Mouse (Mus musculus) thymus, postnatal 0 days (tissue): ENCODE measurements around the gene Spata17. TPM values are rescaled to one million over a fixed set of nuclear protein-coding genes. Genes with fewer than 3 reads are reported as not detected.
A peak's percentile ranks its signal among the peaks of the same experiment; 100 is the strongest.
"Not testable (repeated sequence)": the region's sequence is repeated elsewhere in the genome, so short reads cannot be mapped to it uniquely, and the experiment has no call there.

ENCODE experiments used
- DNase-seq: peaks from one replicate; pipeline ENCODE4 v3.0.0-alpha.2; 2015; ENCODE audit warnings: low spot score
- polyA plus RNA-seq: library from polyadenylated mRNA; unstranded; fragments of >200 nt; fragmentation: Nextera tagmentation; extraction: Ambion mirVana; gene quantifications from 2 replicates; pipeline ENCODE4 v1.2.1, GENCODE M21; 2015

The Spata17 gene
- polyA plus RNA-seq, 1 experiment from 2014 or later, result 0.31 TPM

- no peak for DNase-seq
Measured at GRCm38 (mm10) chr1:187178546-187178945, 36.7 kb downstream of the Spata17 start.

- no peak for DNase-seq
Measured at GRCm38 (mm10) chr1:187175991-187176390, 39.3 kb downstream of the Spata17 start.

GRCm38 (mm10) chr1:187170361-187170760 lies 44.9 kb downstream of the Spata17 start:
- no peak for DNase-seq

- DNase-seq, result no peak
Measured at GRCm38 (mm10) chr1:187169646-187170045, 45.6 kb downstream of the Spata17 start.

GRCm38 (mm10) chr1:187163571-187163970 lies 51.7 kb downstream of the Spata17 start:
- no peak for DNase-seq

- DNase-seq, result no peak
Measured at GRCm38 (mm10) chr1:187155658-187156057, 59.6 kb downstream of the Spata17 start.

- no peak for DNase-seq
Measured at GRCm38 (mm10) chr1:187153681-187154080, 61.6 kb downstream of the Spata17 start.

GRCm38 (mm10) chr1:187152571-187152970 lies 62.7 kb downstream of the Spata17 start:
- no peak for DNase-seq

GRCm38 (mm10) chr1:187142984-187143383 lies 72.3 kb downstream of the Spata17 start:
- DNase-seq, result no peak

GRCm38 (mm10) chr1:187137426-187137825 lies 77.8 kb downstream of the Spata17 start:
- DNase-seq, result peak; percentile 45

- DNase-seq, result no peak
Measured at GRCm38 (mm10) chr1:187135887-187136286, 79.4 kb downstream of the Spata17 start.

GRCm38 (mm10) chr1:187133841-187134240 lies 81.4 kb downstream of the Spata17 start:
- no peak for DNase-seq

- no peak for DNase-seq
Measured at GRCm38 (mm10) chr1:187132348-187132747, 82.9 kb downstream of the Spata17 start.

- not testable (repeated sequence) for DNase-seq
Measured at GRCm38 (mm10) chr1:187127548-187127947, 87.7 kb downstream of the Spata17 start.

GRCm38 (mm10) chr1:187125733-187126132 lies 89.5 kb downstream of the Spata17 start:
- DNase-seq, result no peak

GRCm38 (mm10) chr1:187124967-187125366 lies 90.3 kb downstream of the Spata17 start:
- DNase-seq, result no peak

- no peak for DNase-seq
Measured at GRCm38 (mm10) chr1:187119300-187119699, 96.0 kb downstream of the Spata17 start.

GRCm38 (mm10) chr1:187118108-187118507 lies 97.2 kb downstream of the Spata17 start:
- no peak for DNase-seq

GRCm38 (mm10) chr1:187113716-187114115 lies 101.5 kb downstream of the Spata17 start:
- DNase-seq, result no peak

GRCm38 (mm10) chr1:187102130-187102529 lies 113.1 kb downstream of the Spata17 start:
- DNase-seq, result no peak

- DNase-seq, result no peak
Measured at GRCm38 (mm10) chr1:187101202-187101601, 114.1 kb downstream of the Spata17 start.

- DNase-seq, result no peak
Measured at GRCm38 (mm10) chr1:187100624-187101023, 114.6 kb downstream of the Spata17 start.

- DNase-seq, result no peak
Measured at GRCm38 (mm10) chr1:187098285-187098684, 117.0 kb downstream of the Spata17 start.

- DNase-seq, result no peak
Measured at GRCm38 (mm10) chr1:187092546-187092945, 122.7 kb downstream of the Spata17 start.
